Mouse (Mus musculus) liver, postnatal 0 days (tissue): ENCODE measurements around the gene Pex16. TPM values are rescaled to one million over a fixed set of nuclear protein-coding genes. Genes with fewer than 3 reads are reported as not detected.

Experiments
- ATAC-seq: fragments of 200-750 bp; cut with Nextera tagmentation; 2 replicates; pipeline ENCODE4 v1.8.0; 2017; ENCODE audit warnings: mild to moderate bottlenecking, moderate library complexity
- DNase-seq: peaks from one replicate; pipeline ENCODE4 v3.0.0-alpha.2; 2016
- H3K27ac ChIP-seq: fragments of 300-500 bp; sonication (generic); 2 replicates; pipeline ENCODE4 v1.5.1; 2014; ENCODE audit warnings: antibody characterized with exemption, moderate library complexity, mild to moderate bottlenecking, low read depth
- H3K27me3 ChIP-seq: fragments of 300-500 bp; sonication (generic); 2 replicates; pipeline ENCODE4 v1.6.1; 2014; ENCODE audit warnings: low read length, control low read depth, mixed read lengths; ENCODE audit not compliant: insufficient read depth
- H3K36me3 ChIP-seq: fragments of 300-500 bp; sonication (generic); replicated peaks from 2 replicates; pipeline ENCODE4 v1.6.1; 2014; ENCODE audit warnings: mild to moderate bottlenecking, control low read depth, low read length, moderate library complexity, mixed read lengths; ENCODE audit not compliant: insufficient read depth
- H3K4me1 ChIP-seq: fragments of 300-500 bp; sonication (generic); 2 replicates; pipeline ENCODE4 v1.6.1; 2014; ENCODE audit warnings: antibody characterized with exemption, mild to moderate bottlenecking, control low read depth; ENCODE audit not compliant: insufficient read depth
- H3K4me2 ChIP-seq: fragments of 300-500 bp; sonication (generic); 2 replicates; pipeline ENCODE4 v1.6.1; 2014; ENCODE audit warnings: low read depth, mild to moderate bottlenecking, low read length, moderate library complexity, mixed read lengths
- H3K4me3 ChIP-seq: fragments of 300-500 bp; sonication (generic); 2 replicates; pipeline ENCODE4 v1.5.1; 2014; ENCODE audit warnings: low read depth, low read length
- H3K9ac ChIP-seq: fragments of 300-500 bp; sonication (generic); replicated peaks from 2 replicates; pipeline ENCODE4 v1.6.1; 2014; ENCODE audit warnings: mild to moderate bottlenecking, moderate library complexity
- H3K9me3 ChIP-seq: fragments of 300-500 bp; sonication (generic); 2 replicates; pipeline ENCODE4 v1.6.1; 2016; ENCODE audit warnings: mild to moderate bottlenecking, control low read depth, low read length, mixed read lengths
- CTCF ChIP-seq: sonication (generic); IDR thresholded peaks from 2 replicates; pipeline ENCODE4 v1.5.1; 2016; ENCODE audit warnings: antibody characterized with exemption, low read depth
- EP300 ChIP-seq: IDR thresholded peaks from 2 replicates; pipeline ENCODE4 v1.6.1; 2016; ENCODE audit warnings: antibody characterized with exemption, low read depth, mild to moderate bottlenecking
- WGBS: fragments of 180-500 bp; shearing (Covaris S2); extraction: QIAGEN DNeasy Blood & Tissue Kit; methylation state at CpG from one replicate; pipeline ENCODE4 v1.1.7; 2014; ENCODE audit not compliant: insufficient replicate concordance; 5-methylcytosine and 5-hydroxymethylcytosine counted together
- microRNA-seq: library from miRNA; unstranded; fragments of <30 nt; microRNA quantifications from one replicate; pipeline ENCODE4, GENCODE M21; 2016
- polyA plus RNA-seq: library from polyadenylated mRNA; unstranded; fragments of >200 nt; fragmentation: Nextera tagmentation; extraction: Ambion mirVana; gene quantifications from 2 replicates; pipeline ENCODE4 v1.2.1, GENCODE M21; 2015

The Pex16 gene
- polyA plus RNA-seq, 1 experiment from 2014 or later = 90.6 TPM

DNA sequence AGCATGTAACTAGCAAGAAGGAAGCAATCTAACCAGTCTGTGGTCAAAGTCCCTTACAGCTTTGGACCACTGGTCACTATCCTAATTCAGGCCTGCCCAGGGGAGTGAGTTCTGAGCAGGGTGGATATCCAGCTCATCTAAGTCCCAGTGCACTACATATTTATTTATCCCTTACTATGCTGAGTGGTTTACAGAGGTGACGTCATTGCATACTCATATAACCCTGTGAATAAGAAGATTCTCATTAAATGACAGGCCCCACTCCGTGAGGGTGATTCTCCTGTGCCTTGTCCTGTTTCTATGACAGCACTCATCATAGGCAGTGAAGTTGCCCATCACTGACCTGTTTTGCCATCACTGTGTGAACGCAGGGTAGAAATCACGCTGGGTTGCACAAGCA lies 50.9 kb downstream of the Pex16 start:
- Histone ChIP-seq H3K9ac (no peak overlapping the region), H3K36me3 (peaks cover 53% of the 10 kb centered on the region), H3K9me3 (no peaks in the 10 kb centered on the region), H3K4me1 (peaks cover 43% of the 10 kb centered on the region), H3K27ac (no peak overlapping the region), H3K27me3 (no peaks in the 10 kb centered on the region), H3K4me3 (no peak overlapping the region), H3K4me2 (no peak overlapping the region)
- DNase-seq (no peak), ATAC-seq (no peak)
- TF ChIP-seq CTCF = no peak
- no peak for TF ChIP-seq EP300
- WGBS = 83% methylated on average over 4 of the region's 4 CpGs

DNA sequence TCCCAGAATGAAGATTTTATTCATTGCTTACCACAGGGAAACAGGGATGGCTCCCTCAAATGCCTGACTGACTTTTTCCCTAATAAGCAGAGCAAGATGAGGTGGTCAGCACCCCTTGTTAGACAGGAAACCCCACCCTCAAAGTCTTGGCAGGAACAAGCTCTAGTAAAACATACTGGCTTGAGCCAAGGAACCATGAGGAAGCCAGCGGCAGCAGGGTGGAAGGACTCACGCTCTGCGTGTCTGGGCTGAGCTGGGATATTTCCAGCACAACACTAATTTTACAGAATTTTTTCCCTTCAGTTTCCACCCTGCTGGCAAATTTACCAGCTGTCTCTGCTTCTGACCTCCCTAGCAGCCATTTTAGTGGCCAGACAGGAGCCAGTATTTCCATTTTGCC lies 52.0 kb downstream of the Pex16 start:
- H3K4me2 ChIP-seq = no peak overlapping the region
- peaks cover 50% of the 10 kb centered on the region for H3K4me1 ChIP-seq
- 97% methylated on average over 3 of the region's 3 CpGs for WGBS
- H3K27ac ChIP-seq = no peak overlapping the region
- no peaks in the 10 kb centered on the region for H3K9me3 ChIP-seq
- H3K36me3 ChIP-seq = peaks cover 42% of the 10 kb centered on the region
- H3K27me3 ChIP-seq = no peaks in the 10 kb centered on the region
- no peak overlapping the region for H3K4me3 ChIP-seq
- TF ChIP-seq EP300 (no peak), CTCF (no peak)
- ATAC-seq (no peak), DNase-seq (no peak)
- H3K9ac ChIP-seq = no peak overlapping the region

DNA sequence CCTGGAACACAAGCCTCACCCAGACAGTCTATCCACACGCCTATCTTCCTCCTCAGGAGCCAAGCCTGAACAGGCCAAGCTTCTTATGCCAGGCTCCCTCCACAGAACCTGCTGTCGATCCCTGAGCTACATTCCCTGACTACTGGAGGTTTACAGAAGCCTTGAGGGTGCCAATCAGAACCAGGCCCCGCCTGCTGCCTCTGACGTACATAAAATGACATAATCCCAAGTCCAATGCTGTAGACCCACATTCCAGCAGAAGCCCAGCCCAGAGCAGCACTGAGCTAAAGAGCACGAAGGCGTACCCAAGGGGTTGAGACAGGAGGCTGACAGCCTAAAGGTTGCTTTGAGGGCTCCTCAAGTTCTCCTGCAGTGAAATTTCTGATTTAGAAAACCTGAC lies 53.4 kb downstream of the Pex16 start:
- peak overlapping the region; percentile 75 for H3K27ac ChIP-seq
- WGBS = 60% methylated on average over 6 of the region's 6 CpGs
- peak overlapping the region; percentile 38 for H3K9ac ChIP-seq
- peak overlapping the region; percentile 42; the same call in 1 of the 2 replicates for H3K4me2 ChIP-seq
- ATAC-seq (peak; percentile 68), DNase-seq (peak; percentile 73)
- H3K4me3 ChIP-seq = no peak overlapping the region
- no peaks in the 10 kb centered on the region for H3K27me3 ChIP-seq
- H3K36me3 ChIP-seq = peaks cover 33% of the 10 kb centered on the region
- H3K9me3 ChIP-seq = no peaks in the 10 kb centered on the region
- TF ChIP-seq EP300 (no peak), CTCF (no peak)
- H3K4me1 ChIP-seq = peaks cover 49% of the 10 kb centered on the region

DNA sequence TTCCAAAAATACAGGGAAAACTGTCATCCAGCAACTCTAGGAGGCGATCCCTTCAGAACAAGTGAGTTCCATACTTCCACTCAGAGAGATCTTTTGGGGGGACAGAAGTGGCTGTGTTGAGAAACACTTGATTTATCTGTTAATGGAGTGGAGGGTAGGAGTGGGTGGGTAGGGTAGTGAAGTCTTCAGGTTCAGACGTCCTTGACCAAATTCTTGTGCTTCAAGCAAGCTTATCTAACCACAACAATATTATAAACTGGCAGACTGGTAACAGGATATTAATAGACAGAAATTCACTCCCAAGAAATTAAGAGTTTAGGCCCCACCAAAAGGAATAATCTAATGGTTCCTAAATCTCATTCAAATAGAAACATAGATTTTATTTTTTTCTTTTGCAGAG lies 55.6 kb downstream of the Pex16 start:
- H3K4me1 ChIP-seq = peaks cover 46% of the 10 kb centered on the region
- no peak for DNase-seq

More for the DNA sequence above, 55.6 kb downstream of the Pex16 start:
- H3K27me3 ChIP-seq = no peaks in the 10 kb centered on the region
- no peak overlapping the region for H3K4me3 ChIP-seq
- peaks cover 15% of the 10 kb centered on the region for H3K36me3 ChIP-seq
- 70% methylated on average over 2 of the region's 2 CpGs for WGBS
- peak overlapping the region; percentile 30; the same call in 1 of the 2 replicates for H3K27ac ChIP-seq
- no peak for TF ChIP-seq EP300
- no peak for TF ChIP-seq CTCF
- H3K9me3 ChIP-seq = no peaks in the 10 kb centered on the region
- H3K4me2 ChIP-seq = peak overlapping the region; percentile 18; the same call in 1 of the 2 replicates
- H3K9ac ChIP-seq = no peak overlapping the region
- ATAC-seq = no peak

Small RNA genes within 50 kb of the gene (microRNA-seq; reads per million reads assigned to microRNA genes)
- gene Mir7000 = not detected

Other genes with a start within 250 kb of the Pex16 start
- gene Large2, start 193 bp downstream of the Pex16 start, polyA plus RNA-seq = 2.7 and 3.5 TPM in 2 replicates
- gene 1700029I15Rik, start 7.9 kb downstream of the Pex16 start, polyA plus RNA-seq = 1.9 and 2.1 TPM in 2 replicates
- gene Mapk8ip1, start 26.6 kb downstream of the Pex16 start, polyA plus RNA-seq = 2.6 and 2.8 TPM in 2 replicates
- 9.6 and 11.9 TPM in 2 replicates for gene Cry2, start 59.4 kb downstream of the Pex16 start, polyA plus RNA-seq
- gene Slc35c1, start 85.9 kb downstream of the Pex16 start, polyA plus RNA-seq = 9.0 and 9.3 TPM in 2 replicates
- 0.05 and 0.06 TPM in 2 replicates for gene Chst1, start 225.0 kb downstream of the Pex16 start, polyA plus RNA-seq